25 mouse cellular contexts compared by ENCODE assay signal in genomic region chr16:31184727-31185126, GRCm38 (mm10). TPM values are rescaled to one million over a fixed set of nuclear protein-coding genes. Genes with fewer than 3 reads are reported as not detected.
DNase-seq lines count a peak whose midpoint lies in the region; ATAC-seq and TF ChIP-seq lines count a peak whose summit lies in the region.
"Had no signal": no experiment of that assay in that cellular context is flagged by ENCODE, and none has a peak within 500 bp of the region (broad histone marks: within the 10 kb centered on the region; RNA-seq: fewer than 3 reads in every experiment).

No protein-coding gene starts in this region.

- H3K4me3 ChIP-seq in intestine, embryonic 14.5 days (ENCODE audit: low read depth, low read length) = no peak overlapping the region
- H3K4me3 ChIP-seq in intestine, postnatal 0 days (ENCODE audit: low read depth, low read length) = no peak overlapping the region
- no peak overlapping the region for H3K4me3 ChIP-seq in midbrain, embryonic 12.5 days
- no peak overlapping the region for H3K4me3 ChIP-seq in midbrain, postnatal 0 days (ENCODE audit: low read depth, low read length)
- H3K4me3 ChIP-seq in forebrain, embryonic 16.5 days (replicated peaks; ENCODE audit: low read length) = no peak overlapping the region
- H3K4me3 ChIP-seq: heart, adult 2 months; heart, embryonic 13.5 days; limb, embryonic 15.5 days; liver, embryonic 15.5 days; neural tube, embryonic 15.5 days had no signal

- H3K36me3 ChIP-seq in intestine, embryonic 14.5 days (ENCODE audit: control insufficient read depth, insufficient read depth, low read length) = no peaks in the 10 kb centered on the region
- no peaks in the 10 kb centered on the region for H3K36me3 ChIP-seq in intestine, postnatal 0 days (ENCODE audit: control insufficient read depth, insufficient read depth)
- H3K36me3 ChIP-seq in midbrain, embryonic 12.5 days = no peaks in the 10 kb centered on the region
- no peaks in the 10 kb centered on the region for H3K36me3 ChIP-seq in midbrain, postnatal 0 days (ENCODE audit: insufficient read depth, low read length)
- H3K36me3 ChIP-seq in forebrain, embryonic 16.5 days (ENCODE audit: control insufficient read depth, insufficient read depth) = no peaks in the 10 kb centered on the region
- H3K36me3 ChIP-seq: heart, embryonic 13.5 days; limb, embryonic 15.5 days; liver, embryonic 15.5 days; neural tube, embryonic 15.5 days had no signal

- no peak overlapping the region for H3K4me2 ChIP-seq in intestine, embryonic 14.5 days (ENCODE audit: low read length)
- no peak overlapping the region for H3K4me2 ChIP-seq in intestine, postnatal 0 days (replicated peaks; ENCODE audit: low read depth)
- H3K4me2 ChIP-seq in midbrain, embryonic 12.5 days (replicated peaks) = no peak overlapping the region
- no peak overlapping the region for H3K4me2 ChIP-seq in midbrain, postnatal 0 days (ENCODE audit: low read depth, low read length, poor library complexity, severe bottlenecking)
- H3K4me2 ChIP-seq in forebrain, embryonic 16.5 days (ENCODE audit: low read length) = no peak overlapping the region
- H3K4me2 ChIP-seq: heart, embryonic 13.5 days; limb, embryonic 15.5 days; liver, embryonic 15.5 days; neural tube, embryonic 15.5 days had no signal

- H3K9ac ChIP-seq in intestine, embryonic 14.5 days (ENCODE audit: low read length) = no peak overlapping the region
- no peak overlapping the region for H3K9ac ChIP-seq in intestine, postnatal 0 days (ENCODE audit: low read depth, low read length)
- no peak overlapping the region for H3K9ac ChIP-seq in midbrain, embryonic 12.5 days (replicated peaks)
- H3K9ac ChIP-seq in midbrain, postnatal 0 days (replicated peaks; ENCODE audit: low read length, poor library complexity, severe bottlenecking) = no peak overlapping the region
- H3K9ac ChIP-seq in forebrain, embryonic 16.5 days (replicated peaks; ENCODE audit: low read depth, low read length) = no peak overlapping the region
- H3K9ac ChIP-seq: heart, embryonic 13.5 days; limb, embryonic 15.5 days; liver, embryonic 15.5 days; neural tube, embryonic 15.5 days had no signal

- no peak for TF ChIP-seq CTCF in intestine, postnatal 0 days (IDR thresholded peaks at IDR 0.05; ENCODE audit: low read depth)
- no peak for TF ChIP-seq CTCF in midbrain, postnatal 0 days (IDR thresholded peaks at IDR 0.05)

- no peaks in the 10 kb centered on the region for H3K9me3 ChIP-seq in intestine, embryonic 14.5 days (ENCODE audit: control insufficient read depth, low read length)
- H3K9me3 ChIP-seq in intestine, postnatal 0 days (ENCODE audit: control insufficient read depth) = no peaks in the 10 kb centered on the region
- no peaks in the 10 kb centered on the region for H3K9me3 ChIP-seq in midbrain, embryonic 12.5 days
- no peaks in the 10 kb centered on the region for H3K9me3 ChIP-seq in midbrain, postnatal 0 days (ENCODE audit: low read length)
- H3K9me3 ChIP-seq in forebrain, embryonic 16.5 days (ENCODE audit: control insufficient read depth, low read length) = no peaks in the 10 kb centered on the region
- H3K9me3 ChIP-seq: heart, embryonic 13.5 days; limb, embryonic 15.5 days; liver, embryonic 15.5 days; neural tube, embryonic 15.5 days had no signal

- H3K4me1 ChIP-seq in intestine, embryonic 14.5 days (replicated peaks; ENCODE audit: control insufficient read depth, insufficient read depth, low read length) = peaks cover 34% of the 10 kb centered on the region
- 0 out of 2 replicates have a peak, but pooled peaks cover 13% of the 10 kb centered on the region for H3K4me1 ChIP-seq in intestine, postnatal 0 days (replicated peaks; ENCODE audit: control insufficient read depth, insufficient read depth, low read length)
- peaks cover 22% of the 10 kb centered on the region for H3K4me1 ChIP-seq in midbrain, embryonic 12.5 days
- 0 out of 2 replicates have a peak, but pooled peaks cover 2% of the 10 kb centered on the region for H3K4me1 ChIP-seq in midbrain, postnatal 0 days (ENCODE audit: insufficient read depth, low read length)
- peaks cover 18% of the 10 kb centered on the region for H3K4me1 ChIP-seq in forebrain, embryonic 16.5 days (replicated peaks; ENCODE audit: control insufficient read depth, insufficient read depth, low read length)

- no peaks in the 10 kb centered on the region for H3K27me3 ChIP-seq in intestine, embryonic 14.5 days (replicated peaks; ENCODE audit: control insufficient read depth, insufficient read depth, low read length)
- H3K27me3 ChIP-seq in intestine, postnatal 0 days (replicated peaks; ENCODE audit: control insufficient read depth, insufficient read depth, low read length) = no peaks in the 10 kb centered on the region
- no peaks in the 10 kb centered on the region for H3K27me3 ChIP-seq in midbrain, embryonic 12.5 days
- no peaks in the 10 kb centered on the region for H3K27me3 ChIP-seq in midbrain, postnatal 0 days (ENCODE audit: insufficient read depth, low read length)
- H3K27me3 ChIP-seq in forebrain, embryonic 16.5 days (replicated peaks; ENCODE audit: control insufficient read depth, insufficient read depth, low read length) = no peaks in the 10 kb centered on the region
- H3K27me3 ChIP-seq: heart, embryonic 13.5 days; limb, embryonic 15.5 days; liver, embryonic 15.5 days; neural tube, embryonic 15.5 days had no signal

- 55% methylated on average over 4 of the region's 4 CpGs for WGBS in intestine, embryonic 14.5 days
- WGBS in intestine, postnatal 0 days = 52% methylated on average over 4 of the region's 4 CpGs
- WGBS in midbrain, embryonic 12.5 days = 48% methylated on average over 4 of the region's 4 CpGs
- 44% methylated on average over 4 of the region's 4 CpGs for WGBS in midbrain, postnatal 0 days
- WGBS in forebrain, embryonic 16.5 days = 35% methylated on average over 4 of the region's 4 CpGs

- no peak for ATAC-seq in intestine, embryonic 14.5 days (replicated peaks; ENCODE audit: low FRiP score, low TSS enrichment, low read depth)
- ATAC-seq in intestine, postnatal 0 days = no peak
- no peak for ATAC-seq in midbrain, embryonic 12.5 days (ENCODE audit: low FRiP score, low read depth)
- no peak for ATAC-seq in midbrain, postnatal 0 days (ENCODE audit: low FRiP score)
- ATAC-seq in forebrain, embryonic 16.5 days = peak; percentile 72
- ATAC-seq: CD4-positive, CD25-positive, alpha-beta regulatory T cell, adult 4 months; hindbrain, postnatal 0 days had no signal

- DNase-seq in intestine, embryonic 14.5 days (ENCODE audit: low spot score) = no peak
- DNase-seq in midbrain, postnatal 0 days (ENCODE audit: low spot score) = no peak
- no peak for DNase-seq in cerebellum, adult 9-11 months
- DNase-seq in kidney, adult 11 months = no peak
- DNase-seq: adrenal gland, postnatal 25 days; cerebellum, postnatal 10 days; gastrocnemius, postnatal 36 days; heart, adult 2 months; heart, postnatal 14 days; kidney, adult 18-20 months; left cerebral cortex, postnatal 4 days; lung, postnatal 36 days; right cerebral cortex, postnatal 14 days; thymus, adult 18-20 months; thymus, postnatal 36 days had no signal

- H3K27ac ChIP-seq in intestine, embryonic 14.5 days (ENCODE audit: low read depth) = 0 out of 2 replicates have a peak overlapping the region, but pooled peaks have one; percentile 47
- H3K27ac ChIP-seq in intestine, postnatal 0 days (ENCODE audit: low read depth, low read length) = no peak overlapping the region
- H3K27ac ChIP-seq in midbrain, embryonic 12.5 days (replicated peaks) = 0 out of 2 replicates have a peak overlapping the region, but pooled peaks have one; percentile 7
- no peak overlapping the region for H3K27ac ChIP-seq in midbrain, postnatal 0 days (ENCODE audit: low read depth, low read length)
- 0 out of 2 replicates have a peak overlapping the region, but pooled peaks have one; percentile 16 for H3K27ac ChIP-seq in forebrain, embryonic 16.5 days (ENCODE audit: low read length)
- H3K27ac ChIP-seq: heart, adult 2 months; heart, embryonic 13.5 days; hindbrain, postnatal 0 days; kidney, postnatal 0 days; limb, embryonic 15.5 days; liver, embryonic 15.5 days; neural tube, embryonic 15.5 days had no signal

RNA-seq across cellular contexts. Expression of gene Acap2, which starts 16.3 kb away (rescaled TPM):
- polyA plus RNA-seq in intestine, embryonic 14.5 days (2014; fragmentation: Nextera tagmentation; extraction: Ambion mirVana) = 24.6 and 27.3 TPM in 2 replicates
- polyA plus RNA-seq in intestine, postnatal 0 days (2015; fragmentation: Nextera tagmentation; extraction: Ambion mirVana) = 10.6 and 12.4 TPM in 2 replicates
- 22.8 and 24.4 TPM in 2 replicates for polyA plus RNA-seq in midbrain, embryonic 12.5 days (2016; fragmentation: Nextera tagmentation; extraction: Ambion mirVana)
- 26.7 and 39.4 TPM in 2 replicates for total RNA-seq in midbrain, postnatal 0 days (2014; rRNA removed)
- 9.0 and 10.9 TPM in 2 replicates for polyA plus RNA-seq in midbrain, postnatal 0 days (2015; fragmentation: Nextera tagmentation; extraction: Ambion mirVana)
- polyA plus RNA-seq in forebrain, embryonic 16.5 days (2015; fragmentation: Nextera tagmentation; extraction: Ambion mirVana) = 12.7 and 15.0 TPM in 2 replicates

Comparison
In these comparisons a context has a peak if more than half of its experiments do, and no peak if none do; other contexts are left out.
1. H3K27ac ChIP-seq: peak in intestine, embryonic 14.5 days (single experiment), midbrain, embryonic 12.5 days (single experiment) and forebrain, embryonic 16.5 days (single experiment); none in intestine, postnatal 0 days (single experiment) and midbrain, postnatal 0 days (single experiment).